ENCODE assay signal across 9 mouse cellular contexts in the genomic region with DNA sequence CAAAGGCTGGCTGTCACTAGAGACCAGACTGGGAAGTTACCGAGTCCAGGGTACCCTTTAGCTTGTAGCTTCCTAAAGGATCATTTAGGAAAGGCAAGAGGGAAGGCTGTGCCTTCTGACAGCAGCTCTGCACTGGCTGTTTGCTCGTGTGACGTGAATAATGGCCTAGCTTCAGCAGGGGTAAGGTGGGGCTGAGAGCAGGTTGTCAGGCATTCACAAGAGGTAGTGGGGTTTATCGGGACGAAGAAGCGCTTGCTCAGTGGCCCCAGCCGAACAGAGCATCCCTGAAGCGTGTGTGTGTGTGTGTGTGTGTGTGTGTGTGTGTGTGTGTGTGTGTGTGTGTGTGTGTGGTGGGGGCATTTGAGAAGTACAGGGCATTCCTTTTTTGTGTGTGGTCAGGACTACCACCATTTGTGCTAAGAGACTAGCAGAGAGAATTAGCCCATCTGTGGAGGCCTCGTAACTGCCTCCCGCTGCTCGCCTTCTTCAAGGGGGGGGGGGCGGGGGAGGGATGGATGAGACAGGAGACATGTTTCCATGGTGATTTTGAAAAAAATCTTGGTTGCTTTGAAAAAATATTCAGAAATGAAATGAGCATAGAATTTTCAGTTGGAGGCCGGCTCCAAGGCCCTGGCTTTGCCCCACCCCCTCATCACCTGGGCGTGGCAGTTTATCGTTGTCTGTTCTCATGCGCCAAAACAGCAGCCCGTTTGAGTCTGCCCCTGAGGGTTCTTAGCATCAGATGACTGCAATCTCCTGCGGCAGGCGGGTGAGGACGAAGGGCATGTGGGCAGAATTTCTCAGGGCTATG. TPM values are rescaled to one million over a fixed set of nuclear protein-coding genes. Genes with fewer than 3 reads are reported as not detected.
DNase-seq lines count a peak whose midpoint lies in the region; ATAC-seq and TF ChIP-seq lines count a peak whose summit lies in the region.
"Had no signal": no experiment of that assay in that cellular context is flagged by ENCODE, and none has a peak within 500 bp of the region (broad histone marks: within the 10 kb centered on the region; RNA-seq: fewer than 3 reads in every experiment).

No protein-coding gene starts in this region.

- WGBS in lung, embryonic 14.5 days, result 39% methylated on average over 20 of the region's 20 CpGs
- 50% methylated on average over 19 of the region's 20 CpGs for WGBS in lung, postnatal 0 days
- 32% methylated on average over 20 of the region's 20 CpGs for WGBS in embryonic facial prominence, embryonic 14.5 days
- WGBS in intestine, embryonic 15.5 days, result 31% methylated on average over 20 of the region's 20 CpGs
- WGBS in liver, embryonic 16.5 days (ENCODE audit: insufficient replicate concordance), result 41% methylated on average over 20 of the region's 20 CpGs
- WGBS in stomach, postnatal 0 days, result 30% methylated on average over 19 of the region's 20 CpGs

- TF ChIP-seq EP300 in lung, postnatal 0 days (IDR thresholded peaks at IDR 0.05), result no peak
- no peak for TF ChIP-seq EP300 in stomach, postnatal 0 days (optimal IDR thresholded peaks at IDR 0.05)

- H3K27ac ChIP-seq in lung, embryonic 14.5 days (ENCODE audit: low read depth), result no peak overlapping the region
- H3K27ac ChIP-seq in lung, postnatal 0 days (ENCODE audit: low read length), result no peak overlapping the region
- no peak overlapping the region for H3K27ac ChIP-seq in embryonic facial prominence, embryonic 14.5 days (replicated peaks; ENCODE audit: low read depth, low read length)
- no peak overlapping the region for H3K27ac ChIP-seq in intestine, embryonic 15.5 days
- no peak overlapping the region for H3K27ac ChIP-seq in liver, embryonic 16.5 days (ENCODE audit: low read length)
- no peak overlapping the region for H3K27ac ChIP-seq in stomach, postnatal 0 days (replicated peaks)
- H3K27ac ChIP-seq: macrophage had no signal

- DNase-seq in lung, embryonic 14.5 days, result peak; percentile 35
- no peak for DNase-seq in lung, postnatal 0 days (ENCODE audit: low spot score)
- peak; percentile 12 for DNase-seq in c-Kit-positive CD71-negative TER-119-negative erythroid progenitor cells, embryonic 14.5 days (ENCODE audit: low read depth)
- peak; percentile 67 for DNase-seq in embryonic facial prominence, embryonic 14.5 days (ENCODE audit: low spot score)
- DNase-seq in stomach, postnatal 0 days (ENCODE audit: low spot score), result peak; percentile 34
- no peak for DNase-seq in urinary bladder, adult 18-20 months (ENCODE audit: low spot score in 2 of 2)

- H3K4me2 ChIP-seq in lung, embryonic 14.5 days, result 0 out of 2 replicates have a peak overlapping the region, but pooled peaks have one; percentile 23
- no peak overlapping the region for H3K4me2 ChIP-seq in lung, postnatal 0 days (replicated peaks; ENCODE audit: low read depth, low read length)
- peak overlapping the region; percentile 45 for H3K4me2 ChIP-seq in embryonic facial prominence, embryonic 14.5 days (ENCODE audit: low read depth, low read length)
- H3K4me2 ChIP-seq in intestine, embryonic 15.5 days (replicated peaks), result peak overlapping the region; percentile 20; the same call in 1 of the 2 replicates
- 0 out of 2 replicates have a peak overlapping the region, but pooled peaks have one; percentile 4 for H3K4me2 ChIP-seq in liver, embryonic 16.5 days (ENCODE audit: low read depth, low read length)
- H3K4me2 ChIP-seq in stomach, postnatal 0 days (replicated peaks; ENCODE audit: low read depth), result no peak overlapping the region; the same call in 1 of the 2 replicates

- no peaks in the 10 kb centered on the region for H3K9me3 ChIP-seq in lung, embryonic 14.5 days (ENCODE audit: low read depth, low read length)
- no peaks in the 10 kb centered on the region for H3K9me3 ChIP-seq in lung, postnatal 0 days (ENCODE audit: low read length)
- no peaks in the 10 kb centered on the region for H3K9me3 ChIP-seq in embryonic facial prominence, embryonic 14.5 days (ENCODE audit: control insufficient read depth, low read length)
- H3K9me3 ChIP-seq in intestine, embryonic 15.5 days, result no peaks in the 10 kb centered on the region
- no peaks in the 10 kb centered on the region for H3K9me3 ChIP-seq in liver, embryonic 16.5 days (replicated peaks; ENCODE audit: control insufficient read depth, low read length)
- H3K9me3 ChIP-seq in stomach, postnatal 0 days (ENCODE audit: control insufficient read depth, low read length), result no peaks in the 10 kb centered on the region

- no peak for TF ChIP-seq CTCF in lung, embryonic 14.5 days (IDR thresholded peaks at IDR 0.05; ENCODE audit: low read depth)
- TF ChIP-seq CTCF in lung, postnatal 0 days (IDR thresholded peaks at IDR 0.05), result no peak
- no peak for TF ChIP-seq CTCF in stomach, postnatal 0 days (IDR thresholded peaks at IDR 0.05; ENCODE audit: low read depth)

- ATAC-seq in lung, embryonic 14.5 days (ENCODE audit: insufficient read depth), result peak; percentile 35; the same call in 1 of the 2 replicates
- ATAC-seq in lung, postnatal 0 days, result no peak
- ATAC-seq in embryonic facial prominence, embryonic 14.5 days (ENCODE audit: low read depth), result peak; percentile 58; the same call in 1 of the 2 replicates
- ATAC-seq in intestine, embryonic 15.5 days, result peak; percentile 66; the same call in 1 of the 2 replicates
- no peak for ATAC-seq in liver, embryonic 16.5 days (ENCODE audit: low read depth)
- no peak for ATAC-seq in stomach, postnatal 0 days (ENCODE audit: low FRiP score, low TSS enrichment)

- H3K9ac ChIP-seq in lung, embryonic 14.5 days, result no peak overlapping the region
- no peak overlapping the region for H3K9ac ChIP-seq in lung, postnatal 0 days (replicated peaks; ENCODE audit: low read depth)
- H3K9ac ChIP-seq in embryonic facial prominence, embryonic 14.5 days (ENCODE audit: low read depth, low read length), result peak overlapping the region; percentile 45; the same call in 1 of the 2 replicates
- H3K9ac ChIP-seq in intestine, embryonic 15.5 days, result no peak overlapping the region
- no peak overlapping the region for H3K9ac ChIP-seq in liver, embryonic 16.5 days (ENCODE audit: low read depth, low read length)
- no peak overlapping the region for H3K9ac ChIP-seq in stomach, postnatal 0 days (ENCODE audit: low read length)

- no peak overlapping the region for H3K4me3 ChIP-seq in lung, embryonic 14.5 days (ENCODE audit: low read depth, low read length)
- H3K4me3 ChIP-seq in lung, postnatal 0 days (ENCODE audit: low read depth, low read length), result no peak overlapping the region
- peak overlapping the region; percentile 11; the same call in 1 of the 2 replicates for H3K4me3 ChIP-seq in embryonic facial prominence, embryonic 14.5 days (ENCODE audit: low read depth, low read length)
- H3K4me3 ChIP-seq in intestine, embryonic 15.5 days (replicated peaks), result 0 out of 2 replicates have a peak overlapping the region, but pooled peaks have one; percentile 4
- H3K4me3 ChIP-seq in liver, embryonic 16.5 days (ENCODE audit: low read depth, low read length), result no peak overlapping the region
- H3K4me3 ChIP-seq in stomach, postnatal 0 days (ENCODE audit: low read depth, low read length), result no peak overlapping the region

- peaks cover 11% of the 10 kb centered on the region; the same call in 1 of the 2 replicates for H3K36me3 ChIP-seq in lung, embryonic 14.5 days (ENCODE audit: insufficient read depth)
- H3K36me3 ChIP-seq in lung, postnatal 0 days (ENCODE audit: insufficient read depth, low read length), result no peaks in the 10 kb centered on the region; the same call in 1 of the 2 replicates
- H3K36me3 ChIP-seq in embryonic facial prominence, embryonic 14.5 days (ENCODE audit: control insufficient read depth, insufficient read depth, low read length), result peaks cover 18% of the 10 kb centered on the region
- 0 out of 2 replicates have a peak, but pooled peaks cover 3% of the 10 kb centered on the region for H3K36me3 ChIP-seq in intestine, embryonic 15.5 days
- H3K36me3 ChIP-seq in liver, embryonic 16.5 days (ENCODE audit: control insufficient read depth, insufficient read depth), result no peaks in the 10 kb centered on the region
- H3K36me3 ChIP-seq in stomach, postnatal 0 days (ENCODE audit: control insufficient read depth, insufficient read depth, low read length), result peaks cover 3% of the 10 kb centered on the region

- no peaks in the 10 kb centered on the region for H3K27me3 ChIP-seq in lung, embryonic 14.5 days (ENCODE audit: insufficient read depth, low read length)
- no peaks in the 10 kb centered on the region for H3K27me3 ChIP-seq in lung, postnatal 0 days (replicated peaks; ENCODE audit: insufficient read depth, low read length)
- no peaks in the 10 kb centered on the region for H3K27me3 ChIP-seq in embryonic facial prominence, embryonic 14.5 days (replicated peaks; ENCODE audit: control insufficient read depth, insufficient read depth, low read length)
- no peaks in the 10 kb centered on the region for H3K27me3 ChIP-seq in intestine, embryonic 15.5 days (replicated peaks)
- no peaks in the 10 kb centered on the region for H3K27me3 ChIP-seq in liver, embryonic 16.5 days (ENCODE audit: control insufficient read depth, insufficient read depth, low read depth, low read length)
- H3K27me3 ChIP-seq in stomach, postnatal 0 days (ENCODE audit: control insufficient read depth, insufficient read depth, low read length), result no peaks in the 10 kb centered on the region

- no peaks in the 10 kb centered on the region for H3K4me1 ChIP-seq in lung, embryonic 14.5 days (ENCODE audit: insufficient read depth)
- no peaks in the 10 kb centered on the region for H3K4me1 ChIP-seq in lung, postnatal 0 days (ENCODE audit: insufficient read depth, low read depth, low read length)
- peaks cover 16% of the 10 kb centered on the region for H3K4me1 ChIP-seq in embryonic facial prominence, embryonic 14.5 days (ENCODE audit: control insufficient read depth, insufficient read depth, low read length)
- H3K4me1 ChIP-seq in intestine, embryonic 15.5 days (replicated peaks), result peaks cover 6% of the 10 kb centered on the region; the same call in 1 of the 2 replicates
- H3K4me1 ChIP-seq in liver, embryonic 16.5 days (ENCODE audit: control insufficient read depth, low read depth, low read length), result no peaks in the 10 kb centered on the region
- H3K4me1 ChIP-seq in stomach, postnatal 0 days (replicated peaks; ENCODE audit: control insufficient read depth, insufficient read depth), result 0 out of 2 replicates have a peak, but pooled peaks cover 2% of the 10 kb centered on the region

RNA-seq across cellular contexts. Expression of a gene that starts 57.7 kb away (rescaled TPM):
- 6.3 and 7.4 TPM in 2 replicates for polyA plus RNA-seq in lung, embryonic 14.5 days (2014; fragmentation: Nextera tagmentation; extraction: Ambion mirVana)
- polyA plus RNA-seq in lung, postnatal 0 days (2015; fragmentation: Nextera tagmentation; extraction: Ambion mirVana), result 2.5 and 2.9 TPM in 2 replicates
- polyA plus RNA-seq in embryonic facial prominence, embryonic 14.5 days (2014; fragmentation: Nextera tagmentation; extraction: Ambion mirVana), result 11.7 and 12.1 TPM in 2 replicates
- polyA plus RNA-seq in intestine, embryonic 15.5 days (2015; fragmentation: Nextera tagmentation; extraction: Ambion mirVana), result 4.4 and 4.6 TPM in 2 replicates
- 1.0 and 1.1 TPM in 2 replicates for polyA plus RNA-seq in liver, embryonic 16.5 days (2015; fragmentation: Nextera tagmentation; extraction: Ambion mirVana)
- polyA plus RNA-seq in stomach, postnatal 0 days (2015; fragmentation: Nextera tagmentation; extraction: Ambion mirVana), result 1.7 and 1.9 TPM in 2 replicates

RNA-seq across cellular contexts. Expression of a gene that starts 57.7 kb away (rescaled TPM):
- not detected in 2 replicates for polyA plus RNA-seq in lung, embryonic 14.5 days (2014; fragmentation: Nextera tagmentation; extraction: Ambion mirVana)
- 0.11 TPM in 1 of 2 replicates, not detected in the other for polyA plus RNA-seq in lung, postnatal 0 days (2015; fragmentation: Nextera tagmentation; extraction: Ambion mirVana)
- polyA plus RNA-seq in embryonic facial prominence, embryonic 14.5 days (2014; fragmentation: Nextera tagmentation; extraction: Ambion mirVana), result 0.31 and 0.86 TPM in 2 replicates
- polyA plus RNA-seq in intestine, embryonic 15.5 days (2015; fragmentation: Nextera tagmentation; extraction: Ambion mirVana), result not detected in 2 replicates
- polyA plus RNA-seq in liver, embryonic 16.5 days (2015; fragmentation: Nextera tagmentation; extraction: Ambion mirVana), result not detected in 2 replicates
- 0.08 and 0.17 TPM in 2 replicates for polyA plus RNA-seq in stomach, postnatal 0 days (2015; fragmentation: Nextera tagmentation; extraction: Ambion mirVana)
- polyA plus RNA-seq: macrophage had no signal

RNA-seq across cellular contexts. Expression of a gene that starts 57.7 kb away (rescaled TPM):
- polyA plus RNA-seq in lung, embryonic 14.5 days (2014; fragmentation: Nextera tagmentation; extraction: Ambion mirVana), result 74.1 and 76.4 TPM in 2 replicates
- polyA plus RNA-seq in lung, postnatal 0 days (2015; fragmentation: Nextera tagmentation; extraction: Ambion mirVana), result 69.0 and 77.3 TPM in 2 replicates
- polyA plus RNA-seq in embryonic facial prominence, embryonic 14.5 days (2014; fragmentation: Nextera tagmentation; extraction: Ambion mirVana), result 107 and 113 TPM in 2 replicates
- polyA plus RNA-seq in intestine, embryonic 15.5 days (2015; fragmentation: Nextera tagmentation; extraction: Ambion mirVana), result 105 and 107 TPM in 2 replicates
- polyA plus RNA-seq in liver, embryonic 16.5 days (2015; fragmentation: Nextera tagmentation; extraction: Ambion mirVana), result 26.7 TPM in 2 replicates
- 86.6 and 91.6 TPM in 2 replicates for polyA plus RNA-seq in stomach, postnatal 0 days (2015; fragmentation: Nextera tagmentation; extraction: Ambion mirVana)

Comparison
In these comparisons a context has a peak if more than half of its experiments do, and no peak if none do; other contexts are left out.
1. ATAC-seq: peak in lung, embryonic 14.5 days (single experiment), embryonic facial prominence, embryonic 14.5 days (single experiment) and intestine, embryonic 15.5 days (single experiment); none in lung, postnatal 0 days (single experiment), liver, embryonic 16.5 days (single experiment) and stomach, postnatal 0 days (single experiment).
2. DNase-seq: peak in lung, embryonic 14.5 days (single experiment), c-Kit-positive CD71-negative TER-119-negative erythroid progenitor cells, embryonic 14.5 days (single experiment), embryonic facial prominence, embryonic 14.5 days (single experiment) and stomach, postnatal 0 days (single experiment); none in lung, postnatal 0 days (single experiment) and urinary bladder, adult 18-20 months (0 of 2).
3. H3K4me2 ChIP-seq: peak in lung, embryonic 14.5 days (single experiment), embryonic facial prominence, embryonic 14.5 days (single experiment), intestine, embryonic 15.5 days (single experiment) and liver, embryonic 16.5 days (single experiment); none in lung, postnatal 0 days (single experiment) and stomach, postnatal 0 days (single experiment).
4. H3K4me3 ChIP-seq: peak in embryonic facial prominence, embryonic 14.5 days (single experiment) and intestine, embryonic 15.5 days (single experiment); none in lung, embryonic 14.5 days (single experiment), lung, postnatal 0 days (single experiment), liver, embryonic 16.5 days (single experiment) and stomach, postnatal 0 days (single experiment).